Mouse (Mus musculus) mammary gland, adult 2 months (tissue): ENCODE measurements around the gene Dnah3. TPM values are rescaled to one million over a fixed set of nuclear protein-coding genes. Genes with fewer than 3 reads are reported as not detected.

Experiments used
- polyA plus RNA-seq: library from polyadenylated mRNA; depleted of rRNA; stranded (reverse); fragments of >200 nt; gene quantifications from 2 replicates; pipeline ENCODE4 v1.2.3, GENCODE M21; 2012; ENCODE audit warnings: low replicate concordance; rRNA removed

Dnah3 gene
- 0.01 and 0.16 TPM in 2 replicates for polyA plus RNA-seq

DNA sequence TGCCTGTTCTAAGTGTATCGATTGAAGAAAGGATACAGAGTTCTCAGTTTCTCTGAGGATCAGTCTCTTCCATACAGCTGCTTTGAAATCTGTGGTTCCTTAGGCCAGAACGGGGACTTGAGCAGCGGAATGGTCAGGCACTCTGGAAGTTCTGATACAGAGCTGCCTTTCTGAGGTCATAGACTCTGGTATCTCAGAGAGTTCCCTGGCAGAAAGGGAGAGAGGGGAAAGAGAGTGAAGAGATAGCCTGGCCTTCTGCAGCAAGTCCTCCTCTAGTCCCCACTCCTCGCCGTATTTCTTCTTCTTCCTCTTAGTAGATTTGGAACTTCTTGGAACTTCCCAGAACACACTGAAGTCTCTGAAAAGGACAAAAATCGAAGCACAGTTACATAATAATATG, at the start of gene Dnah3:
Gene Dnah3 (minus strand): TSS at position 101 of the 400 bp plus-strand sequence.

DNA sequence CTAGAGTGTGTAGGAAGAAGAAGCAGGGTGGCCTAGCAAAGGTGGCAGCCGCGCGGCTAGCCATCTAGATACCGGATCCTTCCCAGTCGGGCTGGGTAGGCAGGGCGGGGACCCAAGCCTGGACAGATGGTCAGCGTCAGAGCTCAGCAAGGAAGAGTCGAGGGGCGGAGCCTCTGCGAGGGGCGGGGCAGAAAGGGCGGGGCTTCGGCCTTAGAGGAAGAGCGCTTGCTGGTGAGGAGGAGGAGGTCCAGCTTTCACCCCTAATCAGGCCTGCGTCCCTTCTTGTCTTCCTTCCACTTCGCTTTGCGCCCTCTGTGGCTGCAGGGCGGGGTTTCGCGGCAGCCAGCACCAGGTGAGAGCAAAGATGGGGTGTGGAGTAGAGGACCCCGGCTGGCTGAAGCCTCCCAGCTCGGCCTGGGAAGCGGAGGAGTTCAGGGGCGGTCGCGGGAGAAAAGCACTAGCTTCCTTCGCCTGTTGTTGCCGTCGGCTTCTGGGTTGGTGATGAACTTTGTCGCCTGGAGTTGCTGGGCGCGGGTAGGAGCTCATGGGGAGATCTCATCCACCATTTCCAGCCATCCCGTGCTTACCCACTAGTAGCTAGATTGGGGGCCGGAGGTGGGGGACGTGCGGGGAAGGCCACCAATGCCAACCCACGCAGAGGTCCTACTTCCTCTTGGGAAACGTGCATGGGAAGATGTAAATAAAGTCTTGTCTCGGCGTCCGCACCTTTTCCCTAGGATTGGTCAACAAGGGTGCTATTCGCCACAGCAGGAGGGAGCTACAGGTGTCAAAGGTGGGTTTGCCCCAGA, 7.3 kb upstream of the Dnah3 start, which contains the start of gene Tmem159:
Gene Tmem159 (plus strand): TSS at position 190 of the 809 bp plus-strand sequence.

DNA sequence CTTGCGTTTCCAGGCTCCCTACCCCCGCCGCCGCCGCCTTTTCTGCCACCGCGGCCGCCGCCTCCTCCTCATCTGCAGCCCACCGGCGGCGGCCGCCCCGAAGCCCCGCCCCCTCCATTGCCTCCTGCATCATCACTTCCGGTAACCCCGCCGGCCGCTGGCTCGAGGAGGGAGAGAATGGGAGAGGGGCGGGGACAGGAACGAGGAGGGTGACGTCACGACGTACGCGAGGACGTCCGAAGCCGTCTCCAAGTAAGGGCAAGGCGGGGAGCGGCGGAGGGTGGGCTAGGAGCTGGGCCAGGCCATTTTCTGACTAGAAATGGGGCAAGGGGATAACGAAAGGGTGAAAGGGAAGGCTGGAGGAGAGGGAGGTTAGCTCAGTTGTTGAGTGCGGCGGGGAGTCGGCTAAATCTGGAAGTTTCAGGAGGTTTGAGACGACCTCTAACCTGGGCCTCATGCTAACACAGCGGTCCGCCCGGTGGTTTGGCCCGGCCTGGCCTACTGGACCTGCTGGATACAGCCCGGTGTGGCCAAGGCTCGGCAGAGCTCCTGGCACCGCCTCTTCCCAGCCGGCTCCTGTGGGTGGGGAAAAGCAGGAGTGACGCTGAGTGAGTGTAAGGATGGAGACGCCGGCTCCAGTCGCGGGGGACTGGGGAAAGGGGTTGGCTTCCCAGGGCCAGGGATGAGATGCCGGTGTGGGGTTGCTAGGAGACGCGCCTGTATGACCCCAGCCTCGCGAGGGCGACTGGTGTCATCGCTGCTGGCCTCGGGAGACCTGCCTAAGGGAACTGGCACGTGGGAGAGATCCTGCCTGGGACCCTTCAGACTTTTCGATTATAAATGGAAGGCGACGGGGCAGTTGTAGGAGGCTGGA, 199.2 kb downstream of the Dnah3 start, which contains the start of the genes Lyrm1 and Dcun1d3:
Gene Lyrm1 (plus strand): TSS at position 223 of the 874 bp plus-strand sequence.
Gene Dcun1d3 (minus strand): TSS at position 660 of the 874 bp plus-strand sequence.

Other genes starting within 250 kb of the Dnah3 start
- gene Lyrm1, start 199.4 kb downstream of the Dnah3 start, polyA plus RNA-seq = 1.6 and 4.8 TPM in 2 replicates
- gene Dcun1d3, start 199.0 kb downstream of the Dnah3 start, polyA plus RNA-seq = 4.4 and 8.9 TPM in 2 replicates
- 25.1 and 35.3 TPM in 2 replicates for gene Tmem159, start 7.1 kb upstream of the Dnah3 start, polyA plus RNA-seq
- 0.04 TPM in 1 of 2 replicates, not detected in the other for gene Zp2, start 50.0 kb upstream of the Dnah3 start, polyA plus RNA-seq
- 0.04 TPM in 1 of 2 replicates, not detected in the other for gene Anks4b, start 78.6 kb upstream of the Dnah3 start, polyA plus RNA-seq
- 4.5 and 6.5 TPM in 2 replicates for gene Crym, start 106.8 kb upstream of the Dnah3 start, polyA plus RNA-seq
- gene Abca14, start 108.7 kb upstream of the Dnah3 start, polyA plus RNA-seq = not detected in 2 replicates
- gene Abca15, start 233.4 kb upstream of the Dnah3 start, polyA plus RNA-seq = not detected in 2 replicates